Mouse (Mus musculus): Measurements from ENCODE around the gene Mecr. TPM values are rescaled to one million over a fixed set of nuclear protein-coding genes. Genes with fewer than 3 reads are reported as not detected.

The Mecr gene
- total RNA-seq, 2 experiments from 2014 or later: 36.4 to 37.0 TPM

Other genes starting within 250 kb of the Mecr start
- 10 to 100 TPM; 66.8 to 82.5 TPM for gene Ptpru, start 5.2 kb upstream of the Mecr start, total RNA-seq (2021)
- gene Srsf4, start 30.1 kb downstream of the Mecr start, total RNA-seq (2021): 10 to 100 TPM; 68.6 to 70.3 TPM
- gene Tmem200b, start 78.3 kb downstream of the Mecr start, total RNA-seq (2021): 1 to 10 TPM; 2.2 to 2.3 TPM
- gene Gm10300, start 231.2 kb downstream of the Mecr start, total RNA-seq (2021): not detected
- 10 to 100 TPM; 28.3 to 31.3 TPM for gene Epb41, start 231.9 kb downstream of the Mecr start, total RNA-seq (2021)